Mouse (Mus musculus): ENCODE measurements around the gene Irf1.
A peak's percentile ranks its signal among the peaks of the same experiment; 100 is the strongest.

Gene Irf1

GRCm38 (mm10) chr11:53786058-53787031 lies 16.5 kb downstream of the Irf1 start:
- no peak for DNase-seq

- no peak for DNase-seq
These were observed 18.4 kb downstream of the Irf1 start for GRCm38 (mm10) chr11:53788196-53788595.

- no peak for DNase-seq
These were observed 19.5 kb downstream of the Irf1 start for GRCm38 (mm10) chr11:53789277-53789676.

- no peak for DNase-seq
These were observed 23.2 kb downstream of the Irf1 start for GRCm38 (mm10) chr11:53792986-53793385.

GRCm38 (mm10) chr11:53794015-53794414 lies 24.2 kb downstream of the Irf1 start:
- DNase-seq, result peak in 1 of 2 experiments; percentile 55

GRCm38 (mm10) chr11:53794671-53795557 lies 25.1 kb downstream of the Irf1 start:
- peak; percentile 53 to 56 for DNase-seq

GRCm38 (mm10) chr11:53795813-53796212 lies 26.0 kb downstream of the Irf1 start:
- no peak for DNase-seq

- DNase-seq, result no peak
These were observed 26.8 kb downstream of the Irf1 start for GRCm38 (mm10) chr11:53796409-53797151.

- no peak for DNase-seq
These were observed 27.6 kb downstream of the Irf1 start for GRCm38 (mm10) chr11:53797386-53797920.

GRCm38 (mm10) chr11:53798041-53798711 lies 28.4 kb downstream of the Irf1 start:
- no peak for DNase-seq

- DNase-seq, result no peak
These were observed 30.2 kb downstream of the Irf1 start for GRCm38 (mm10) chr11:53800036-53800435.

GRCm38 (mm10) chr11:53800975-53801374 lies 31.2 kb downstream of the Irf1 start:
- DNase-seq, result no peak

GRCm38 (mm10) chr11:53803093-53803492 lies 33.3 kb downstream of the Irf1 start:
- DNase-seq, result no peak

GRCm38 (mm10) chr11:53803494-53803893 lies 33.7 kb downstream of the Irf1 start:
- DNase-seq, result no peak

GRCm38 (mm10) chr11:53804569-53805344 lies 34.9 kb downstream of the Irf1 start:
- DNase-seq, result no peak

GRCm38 (mm10) chr11:53805786-53806185 lies 36.0 kb downstream of the Irf1 start:
- no peak for DNase-seq

- no peak for DNase-seq
These were observed 39.5 kb downstream of the Irf1 start for GRCm38 (mm10) chr11:53809354-53809753.

- DNase-seq, result no peak
These were observed 40.3 kb downstream of the Irf1 start for GRCm38 (mm10) chr11:53810156-53810555.

GRCm38 (mm10) chr11:53810749-53811148 lies 40.9 kb downstream of the Irf1 start:
- no peak for DNase-seq

GRCm38 (mm10) chr11:53811312-53811711 lies 41.5 kb downstream of the Irf1 start:
- no peak for DNase-seq

Measured in spleen, adult 18-20 months (tissue).